Mouse (Mus musculus) heart, postnatal 0 days (tissue): ENCODE measurements around the gene Jak3.

Experiments used
- CTCF ChIP-seq: IDR thresholded peaks from 2 replicates; pipeline ENCODE4 v1.5.1; 2016; ENCODE audit warnings: antibody characterized with exemption, control low read depth, low read depth
- EP300 ChIP-seq: IDR thresholded peaks from 2 replicates; pipeline ENCODE4 v1.6.1; 2016; ENCODE audit warnings: antibody characterized with exemption, low read depth

DNA sequence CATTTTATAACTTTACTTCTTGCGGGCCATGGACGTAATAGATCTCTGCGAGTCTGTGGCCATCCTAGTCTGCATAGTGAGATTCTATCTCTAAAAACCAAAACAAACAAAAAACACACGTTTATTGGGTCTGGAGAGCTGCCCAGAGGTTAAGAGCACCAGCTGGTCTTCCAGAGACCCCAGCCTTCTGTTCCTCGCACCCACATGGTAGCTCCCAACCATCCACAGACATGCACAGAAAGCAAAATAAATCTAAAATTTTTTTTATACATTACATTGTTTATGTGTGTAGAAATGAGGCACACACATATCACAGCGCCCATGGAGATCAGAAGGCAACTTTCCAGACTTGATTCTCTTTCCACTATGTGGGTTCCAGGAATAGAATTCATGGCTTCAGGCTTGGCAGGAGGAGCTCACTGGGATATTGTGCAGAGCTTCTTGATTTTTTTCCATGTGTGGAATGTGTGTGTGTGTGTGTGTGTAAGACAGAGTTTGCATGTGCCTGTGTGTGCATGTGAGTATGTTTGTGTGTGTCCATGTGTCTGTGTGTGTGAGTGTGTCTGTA lies 3.8 kb upstream of the Jak3 start:
- no peak for TF ChIP-seq CTCF
- TF ChIP-seq EP300: no peak
